Mouse (Mus musculus): ENCODE measurements around the gene Npb. TPM values are rescaled to one million over a fixed set of nuclear protein-coding genes. Genes with fewer than 3 reads are reported as not detected.

The Npb gene
- total and polyA plus RNA-seq, 3 experiments, result 1.9 to 3.8 TPM; not detected in 1

DNA sequence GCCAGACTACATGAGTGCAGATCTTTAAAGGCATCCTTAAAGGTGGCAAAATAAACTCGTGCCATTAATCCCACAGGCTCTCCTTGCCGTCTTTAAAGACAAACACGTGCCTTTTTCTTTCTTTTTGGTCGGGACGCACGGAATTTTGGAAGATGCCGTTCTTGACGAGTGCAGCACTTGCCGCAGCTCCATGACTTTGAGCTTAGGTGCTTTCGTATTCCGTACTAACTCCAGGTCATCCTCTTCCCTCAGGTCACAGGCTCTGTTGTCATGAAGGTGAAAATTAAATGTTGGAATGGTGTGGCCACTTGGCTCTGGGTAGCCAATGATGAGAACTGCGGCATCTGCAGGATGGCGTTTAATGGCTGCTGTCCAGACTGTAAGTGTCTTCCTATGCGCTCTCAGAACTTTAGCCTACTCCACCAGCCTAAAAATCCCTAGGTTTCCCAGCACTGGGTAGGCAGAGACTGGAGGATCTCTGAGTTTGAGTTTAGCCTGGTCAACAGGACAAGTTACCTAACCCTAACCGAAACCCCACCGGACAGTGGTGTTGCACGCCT is 9.2 kb upstream of the Npb start:
- ATAC-seq (ENCODE audit: extremely low read depth, insufficient number of reproducible peaks, low FRiP score, poor library complexity, severe bottlenecking) (no peak), DNase-seq (ENCODE audit: low spot score) (no peak)
- H3K9me3 ChIP-seq (replicated peaks), result no peaks in the 10 kb centered on the region
- H3K27me3 ChIP-seq (ENCODE audit: insufficient read depth, low read length), result no peaks in the 10 kb centered on the region
- peaks cover 77% of the 10 kb centered on the region for H3K36me3 ChIP-seq (replicated peaks)
- H3K4me3 ChIP-seq (ENCODE audit: low read depth, low read length), result peak overlapping the region; percentile 95
- TF ChIP-seq GATA1 (IDR thresholded peaks at IDR 0.05; ENCODE audit: borderline replicate concordance, low read length) (no peak), TAL1 (conservative IDR thresholded peaks at IDR 0.05; ENCODE audit: low read depth, low read length) (no peak), POLR2AphosphoS5 (IDR thresholded peaks at IDR 0.05; ENCODE audit: insufficient replicate concordance, low read depth, low read length) (no peak), GATA2 (IDR thresholded peaks at IDR 0.05; ENCODE audit: borderline replicate concordance, low read depth, low read length) (no peak)
- H3K4me1 ChIP-seq (ENCODE audit: insufficient read depth, low read depth, low read length), result peaks cover 72% of the 10 kb centered on the region

GRCm38 (mm10) chr11:120600716-120601115 is 7.6 kb upstream of the Npb start:
- no peaks in the 10 kb centered on the region for H3K9me3 ChIP-seq (replicated peaks)
- DNase-seq (ENCODE audit: low spot score) (no peak), ATAC-seq (ENCODE audit: extremely low read depth, insufficient number of reproducible peaks, low FRiP score, poor library complexity, severe bottlenecking) (no peak)
- H3K4me3 ChIP-seq (ENCODE audit: low read depth, low read length), result no peak overlapping the region
- no peak for TF ChIP-seq TAL1 (conservative IDR thresholded peaks at IDR 0.05; ENCODE audit: low read depth, low read length)
- no peak for TF ChIP-seq GATA1 (IDR thresholded peaks at IDR 0.05; ENCODE audit: borderline replicate concordance, low read length)
- peaks cover 59% of the 10 kb centered on the region for H3K4me1 ChIP-seq (ENCODE audit: insufficient read depth, low read depth, low read length)
- H3K27me3 ChIP-seq (ENCODE audit: insufficient read depth, low read length), result no peaks in the 10 kb centered on the region
- H3K36me3 ChIP-seq (replicated peaks), result peaks cover 78% of the 10 kb centered on the region

DNA sequence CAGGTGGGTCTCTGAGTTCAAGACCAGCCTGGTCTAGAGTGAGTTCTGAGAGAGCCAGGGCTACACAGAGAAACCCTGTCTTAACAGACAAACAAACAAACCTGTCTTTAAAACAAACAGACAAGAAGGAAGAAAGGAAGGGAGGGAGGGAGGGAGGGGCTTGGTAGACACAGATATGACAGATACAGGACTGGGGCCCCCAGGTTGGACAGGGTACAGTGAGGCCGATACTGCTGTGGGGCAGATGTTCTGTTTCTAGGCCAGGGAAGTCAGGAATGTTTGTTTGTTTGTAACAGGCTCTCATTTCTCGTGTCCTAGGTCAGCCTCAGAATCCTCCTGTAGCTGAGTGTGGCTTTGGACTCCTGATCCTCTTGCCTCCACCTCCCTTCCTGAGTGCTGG is 4.7 kb upstream of the Npb start:
- ATAC-seq (ENCODE audit: extremely low read depth, insufficient number of reproducible peaks, low FRiP score, poor library complexity, severe bottlenecking) (no peak), DNase-seq (ENCODE audit: low spot score) (no peak)
- Histone ChIP-seq H3K9me3 (replicated peaks) (no peaks in the 10 kb centered on the region), H3K4me1 (ENCODE audit: insufficient read depth, low read depth, low read length) (peaks cover 54% of the 10 kb centered on the region), H3K4me3 (ENCODE audit: low read depth, low read length) (no peak overlapping the region), H3K27me3 (ENCODE audit: insufficient read depth, low read length) (no peaks in the 10 kb centered on the region), H3K36me3 (replicated peaks) (peaks cover 87% of the 10 kb centered on the region)
- TF ChIP-seq TAL1 (conservative IDR thresholded peaks at IDR 0.05; ENCODE audit: low read depth, low read length), result no peak

DNA sequence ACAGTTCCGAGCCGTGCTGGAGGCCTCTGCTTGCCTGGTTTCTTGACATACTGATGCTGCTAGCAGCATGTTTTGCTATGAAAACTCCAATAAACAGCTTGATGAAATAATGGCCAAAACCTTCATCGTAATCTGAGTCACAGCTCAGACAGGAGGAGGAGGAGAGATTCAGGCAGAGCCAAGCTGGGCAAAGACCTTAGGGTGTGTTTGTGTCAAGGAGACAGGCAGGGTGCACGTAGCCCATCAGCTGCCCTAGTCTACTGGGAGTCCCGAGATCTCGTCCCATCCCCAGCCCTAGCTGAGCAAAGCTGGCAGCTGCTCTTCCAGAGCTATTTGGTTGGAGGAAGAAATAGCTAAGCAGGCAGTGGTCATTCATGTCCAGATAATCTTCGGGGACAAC is 2.6 kb upstream of the Npb start:
- no peak for ATAC-seq (ENCODE audit: extremely low read depth, insufficient number of reproducible peaks, low FRiP score, poor library complexity, severe bottlenecking)

GRCm38 (mm10) chr11:120606764-120607163 is 1.5 kb upstream of the Npb start:
- Histone ChIP-seq H3K36me3 (replicated peaks) (peaks cover 99% of the 10 kb centered on the region), H3K27me3 (ENCODE audit: insufficient read depth, low read length) (no peaks in the 10 kb centered on the region), H3K9me3 (replicated peaks) (no peaks in the 10 kb centered on the region), H3K4me3 (ENCODE audit: low read depth, low read length) (no peak overlapping the region), H3K4me1 (ENCODE audit: insufficient read depth, low read depth, low read length) (peaks cover 50% of the 10 kb centered on the region)
- ATAC-seq (ENCODE audit: extremely low read depth, insufficient number of reproducible peaks, low FRiP score, poor library complexity, severe bottlenecking), result no peak
- DNase-seq (ENCODE audit: low spot score), result no peak
- TF ChIP-seq POLR2AphosphoS5 (IDR thresholded peaks at IDR 0.05; ENCODE audit: insufficient replicate concordance, low read depth, low read length), result no peak
- TF ChIP-seq TAL1 (conservative IDR thresholded peaks at IDR 0.05; ENCODE audit: low read depth, low read length), result no peak
- TF ChIP-seq GATA2 (IDR thresholded peaks at IDR 0.05; ENCODE audit: borderline replicate concordance, low read depth, low read length), result no peak
- TF ChIP-seq CTCF (IDR thresholded peaks at IDR 0.05; ENCODE audit: low read depth, low read length), result no peak
- no peak for TF ChIP-seq GATA1 (IDR thresholded peaks at IDR 0.05; ENCODE audit: borderline replicate concordance, low read length)

More for the DNA sequence above, 2.6 kb upstream of the Npb start:
- no peak overlapping the region for H3K4me3 ChIP-seq (ENCODE audit: low read depth, low read length)
- no peaks in the 10 kb centered on the region for H3K9me3 ChIP-seq (replicated peaks)
- peaks cover 53% of the 10 kb centered on the region for H3K4me1 ChIP-seq (ENCODE audit: insufficient read depth, low read depth, low read length)
- H3K27me3 ChIP-seq (ENCODE audit: insufficient read depth, low read length), result no peaks in the 10 kb centered on the region
- H3K36me3 ChIP-seq (replicated peaks), result peaks cover 98% of the 10 kb centered on the region
- DNase-seq (ENCODE audit: low spot score), result no peak
- TF ChIP-seq GATA1 (IDR thresholded peaks at IDR 0.05; ENCODE audit: borderline replicate concordance, low read length), result no peak
- TF ChIP-seq TAL1 (conservative IDR thresholded peaks at IDR 0.05; ENCODE audit: low read depth, low read length), result no peak
- TF ChIP-seq POLR2AphosphoS5 (IDR thresholded peaks at IDR 0.05; ENCODE audit: insufficient replicate concordance, low read depth, low read length), result no peak
- TF ChIP-seq CTCF (IDR thresholded peaks at IDR 0.05; ENCODE audit: low read depth, low read length), result no peak
- TF ChIP-seq GATA2 (IDR thresholded peaks at IDR 0.05; ENCODE audit: borderline replicate concordance, low read depth, low read length), result no peak

- no peak for DNase-seq (ENCODE audit: low spot score)
- Histone ChIP-seq H3K4me3 (ENCODE audit: low read depth, low read length) (no peak overlapping the region), H3K9me3 (replicated peaks) (no peaks in the 10 kb centered on the region), H3K27me3 (ENCODE audit: insufficient read depth, low read length) (peaks cover 2% of the 10 kb centered on the region; the same call in 1 of the 2 replicates), H3K4me1 (ENCODE audit: insufficient read depth, low read depth, low read length) (peaks cover 52% of the 10 kb centered on the region), H3K36me3 (replicated peaks) (peaks cover 99% of the 10 kb centered on the region)
- TF ChIP-seq GATA1 (IDR thresholded peaks at IDR 0.05; ENCODE audit: borderline replicate concordance, low read length), result no peak
- TF ChIP-seq GATA2 (IDR thresholded peaks at IDR 0.05; ENCODE audit: borderline replicate concordance, low read depth, low read length), result no peak
- TF ChIP-seq POLR2AphosphoS5 (IDR thresholded peaks at IDR 0.05; ENCODE audit: insufficient replicate concordance, low read depth, low read length), result no peak
- TF ChIP-seq CTCF (IDR thresholded peaks at IDR 0.05; ENCODE audit: low read depth, low read length), result no peak
- ATAC-seq (ENCODE audit: extremely low read depth, insufficient number of reproducible peaks, low FRiP score, poor library complexity, severe bottlenecking), result peak; percentile 52; the same call in 1 of the 2 replicates
Measured at GRCm38 (mm10) chr11:120609250-120609649, 973 bp downstream of the Npb start.

DNA sequence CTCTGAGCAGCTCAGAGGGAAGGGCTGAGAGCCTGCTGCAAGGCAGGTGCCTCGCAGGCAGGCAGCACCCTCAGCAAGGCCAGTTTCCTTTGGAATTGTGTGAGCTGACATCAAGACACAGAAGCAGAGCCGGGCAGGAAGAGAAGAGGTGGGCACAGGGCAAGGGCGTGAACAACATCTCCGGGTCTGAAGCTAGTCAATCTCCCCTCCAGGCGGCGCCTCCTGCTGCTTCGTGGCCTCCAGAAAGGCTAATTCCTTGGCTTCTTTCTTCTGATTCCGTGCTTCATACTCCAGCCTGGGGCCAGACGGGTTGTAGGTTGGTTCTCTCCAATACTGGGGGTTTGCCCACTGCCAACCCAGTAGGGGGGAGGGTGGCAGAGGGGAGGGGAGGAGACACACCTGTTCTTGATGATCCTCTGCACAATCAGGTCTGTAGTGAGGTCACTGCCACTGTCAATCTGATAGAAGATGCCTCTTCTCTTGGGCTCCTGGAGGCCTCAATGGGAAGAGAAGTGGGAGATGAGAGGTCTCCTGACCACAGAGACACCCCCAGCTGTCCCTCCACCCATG is 2.3 kb downstream of the Npb start:
- TF ChIP-seq POLR2AphosphoS5 (IDR thresholded peaks at IDR 0.05; ENCODE audit: insufficient replicate concordance, low read depth, low read length), result no peak
- no peak for TF ChIP-seq GATA2 (IDR thresholded peaks at IDR 0.05; ENCODE audit: borderline replicate concordance, low read depth, low read length)
- TF ChIP-seq TAL1 (conservative IDR thresholded peaks at IDR 0.05; ENCODE audit: low read depth, low read length), result no peak
- no peak for TF ChIP-seq GATA1 (IDR thresholded peaks at IDR 0.05; ENCODE audit: borderline replicate concordance, low read length)
- no peak for TF ChIP-seq CTCF (IDR thresholded peaks at IDR 0.05; ENCODE audit: low read depth, low read length)
- peaks cover 99% of the 10 kb centered on the region for H3K36me3 ChIP-seq (replicated peaks)
- H3K9me3 ChIP-seq (replicated peaks), result no peaks in the 10 kb centered on the region
- DNase-seq (ENCODE audit: low spot score) (no peak), ATAC-seq (ENCODE audit: extremely low read depth, insufficient number of reproducible peaks, low FRiP score, poor library complexity, severe bottlenecking) (no peak)
- peaks cover 2% of the 10 kb centered on the region; the same call in 1 of the 2 replicates for H3K27me3 ChIP-seq (ENCODE audit: insufficient read depth, low read length)
- no peak overlapping the region for H3K4me3 ChIP-seq (ENCODE audit: low read depth, low read length)
- peaks cover 61% of the 10 kb centered on the region for H3K4me1 ChIP-seq (ENCODE audit: insufficient read depth, low read depth, low read length)
